Mouse (Mus musculus) left cerebral cortex, adult 2 months (tissue): ENCODE data around the gene Zfp960. TPM values are rescaled to one million over a fixed set of nuclear protein-coding genes. Genes with fewer than 3 reads are reported as not detected.
A peak's percentile ranks its signal among the peaks of the same experiment; 100 is the strongest.
"Not testable (repeated sequence)": the region's sequence is repeated elsewhere in the genome, so short reads cannot be mapped to it uniquely, and the experiment has no call there.

Experiments
- DNase-seq, 2 experiments: peaks; one replicate each; pipeline ENCODE4 v3.0.0; 2021 to 2022; ENCODE audit warnings: low spot score in 2 of 2, mixed read lengths in 1 of 2; ENCODE audit errors: extremely low spot score in 1 of 2
- H3K27ac ChIP-seq: fragments of 200-600 bp; 2 replicates; pipeline ENCODE4 v1.8.1; 2022
- H3K4me3 ChIP-seq: fragments of 200-600 bp; 2 replicates; pipeline ENCODE4 v1.8.1; 2022
- intact Hi-C: fragments of 180-260 bp; cut with DNase I; formaldehyde crosslinking; loops from one replicate; pipeline ENCODE4 v1.15.1; 2025
- long read RNA-seq, 2 experiments: library from polyadenylated mRNA; stranded (forward); transcript quantifications; one replicate each; pipeline ENCODE4 v2.0.0; 2021; ENCODE audit warnings: borderline mapping rate in 2 of 2
- total RNA-seq, 2 experiments: library from RNA; stranded (reverse); gene quantifications; 2 replicates each; pipeline ENCODE4 v1.2.3; 2021

Zfp960 gene
- total RNA-seq = 1 to 10 TPM; 6.8 to 8.5 TPM
- long read RNA-seq, experiment 1, partial matches to known transcripts = 0 of 4 reads
- long read RNA-seq, experiment 1, other reads (novel, unspliced or antisense) = 4 of 4 reads
- long read RNA-seq, experiment 2, partial matches to known transcripts = 0 of 1 reads
- long read RNA-seq, experiment 2, other reads (novel, unspliced or antisense) = 0 of 1 reads

DNA sequence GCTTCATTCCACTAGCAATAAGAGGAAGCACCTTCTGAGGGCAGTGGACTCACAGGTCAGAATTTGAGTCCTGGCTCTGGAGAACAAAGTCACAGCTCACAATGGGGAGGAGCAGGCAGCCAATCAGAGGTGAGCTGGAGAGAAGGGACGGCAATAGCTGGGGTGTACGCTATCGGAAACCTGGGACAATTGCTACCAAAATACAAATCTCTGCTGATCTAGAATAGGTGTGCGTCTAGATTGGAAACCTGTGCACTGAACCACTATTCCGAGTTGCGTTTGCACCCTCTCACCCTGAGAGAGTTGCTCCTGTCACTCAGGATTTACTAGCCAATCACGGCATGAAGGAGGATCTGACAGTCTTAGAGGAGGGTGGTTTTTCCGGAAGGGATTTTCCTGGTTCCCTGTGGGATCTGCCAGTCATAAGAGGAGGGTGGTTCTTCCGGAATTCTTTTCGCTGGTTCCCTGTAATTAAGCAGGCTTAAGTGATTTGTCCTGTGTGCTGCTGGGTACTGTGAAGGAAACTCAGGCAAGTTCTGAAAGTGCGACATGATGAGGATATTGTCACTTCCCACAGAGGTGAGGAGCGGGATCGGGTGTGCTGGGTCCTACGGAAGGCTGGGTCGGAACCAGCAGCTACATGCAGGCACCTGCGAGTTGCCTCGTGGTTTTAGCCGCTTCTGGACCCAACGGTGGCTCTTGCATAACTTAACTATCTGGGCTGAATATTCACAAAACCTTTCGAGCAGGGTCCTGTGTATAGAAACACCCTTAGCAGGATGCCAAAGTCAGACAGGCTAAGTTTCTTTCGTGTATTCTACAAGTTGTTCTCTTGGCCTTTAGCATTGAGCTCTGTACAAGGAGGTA is at the start of gene Zfp960:
TSS of gene Zfp960 (plus strand) at position 486 of the 867 bp plus-strand sequence.
- H3K4me3 ChIP-seq = peak within 1 kb of the TSS; percentile 52
- peak within 1 kb of the TSS; percentile 58; the same call in 1 of the 2 replicates for H3K27ac ChIP-seq
- peak; percentile 79 to 85 for DNase-seq
- intact Hi-C loops = not testable (repeated sequence)

DNA sequence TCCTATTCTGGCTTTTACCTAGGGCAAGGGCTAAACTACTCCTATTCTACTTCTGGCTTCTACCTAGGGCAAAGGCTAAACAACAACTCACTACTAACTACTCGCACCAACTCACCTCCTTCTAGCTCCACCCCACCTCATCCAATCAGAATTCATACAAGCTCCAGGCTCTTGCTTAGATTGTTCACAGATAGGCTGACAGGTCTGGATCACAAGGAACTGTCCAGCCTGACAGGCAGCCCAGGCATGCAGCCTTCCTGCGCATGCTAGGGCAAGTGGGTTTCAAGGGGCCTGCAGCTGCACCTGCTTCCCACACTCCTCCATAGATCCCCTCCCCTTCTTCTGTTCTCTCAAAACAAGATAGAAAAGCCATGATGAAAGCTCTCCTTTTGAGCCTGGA is 45.8 kb upstream of the Zfp960 start:
- intact Hi-C loops, DNase-seq, H3K4me3 ChIP-seq, H3K27ac ChIP-seq: not testable (repeated sequence)

DNA sequence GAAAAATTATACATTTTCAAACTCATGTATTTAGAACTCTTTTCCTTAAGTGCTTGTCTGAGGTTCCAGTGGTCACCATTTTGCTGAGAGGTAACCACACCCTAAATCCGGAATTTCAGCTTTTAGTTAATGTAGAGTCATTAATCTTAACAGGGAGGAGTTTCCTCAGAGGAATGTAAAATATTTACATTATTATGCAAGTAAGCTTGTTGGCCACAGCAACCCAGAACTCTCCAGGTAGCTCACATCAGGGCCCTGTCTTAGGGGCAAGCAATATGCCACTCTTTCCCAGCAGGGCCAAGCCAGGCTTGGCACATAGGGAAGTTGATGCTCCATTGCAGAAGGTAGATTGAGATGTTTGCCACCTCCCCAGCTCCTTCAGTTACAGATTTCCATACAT is 4.3 kb upstream of the Zfp960 start:
- DNase-seq, H3K27ac ChIP-seq, intact Hi-C loops: not testable (repeated sequence)

DNA sequence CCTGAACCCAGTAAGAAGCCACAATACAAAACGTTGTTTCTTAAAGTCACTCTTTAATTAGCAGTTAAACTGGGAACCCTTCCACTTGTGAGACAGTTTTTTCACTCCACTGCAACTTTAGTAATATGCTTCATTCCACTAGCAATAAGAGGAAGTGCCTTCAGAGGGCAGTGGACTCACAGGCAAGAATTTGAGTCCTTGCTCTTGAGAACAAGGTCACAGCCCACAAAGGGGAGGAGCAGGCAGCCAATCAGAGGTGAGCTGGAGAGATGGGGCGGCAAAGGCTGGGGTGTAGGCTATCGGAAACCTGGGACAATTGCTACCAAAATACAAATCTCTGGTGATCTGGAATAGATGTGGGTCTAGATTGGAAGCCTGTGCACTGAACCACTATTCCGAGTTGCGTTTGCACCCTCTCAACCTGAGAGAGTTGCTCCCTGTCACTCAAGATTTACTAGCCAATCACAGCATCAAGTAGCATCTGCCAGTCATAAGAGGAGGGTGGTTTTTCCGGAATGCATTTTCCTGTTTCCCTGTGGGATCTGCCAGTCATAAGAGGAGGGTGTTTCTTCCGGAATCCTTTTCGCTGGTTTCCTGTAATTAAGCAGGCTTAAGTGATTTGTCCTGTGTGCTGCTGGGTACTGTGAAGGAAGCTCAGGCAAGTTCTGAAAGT is 57.1 kb downstream of the Zfp960 start, which contains the start of gene Zfp97:
TSS of gene Zfp97 (plus strand) at position 586 of the 673 bp plus-strand sequence.
- intact Hi-C loops, H3K4me3 ChIP-seq, H3K27ac ChIP-seq, DNase-seq: not testable (repeated sequence)

More for the DNA sequence above, 4.3 kb upstream of the Zfp960 start:
- H3K4me3 ChIP-seq = not testable (repeated sequence)

Other genes with a start within 250 kb of the Zfp960 start
- gene Zfp97, start 57.3 kb downstream of the Zfp960 start, total RNA-seq = 1 to 10 TPM; 4.4 to 4.7 TPM